Mouse (Mus musculus): ENCODE results near the gene Casp9. TPM values are rescaled to one million over a fixed set of nuclear protein-coding genes. Genes with fewer than 3 reads are reported as not detected.

The Casp9 gene
- total and polyA plus RNA-seq, 3 experiments = 2.8 to 6.4 TPM; not detected in 1

GRCm38 (mm10) chr4:141749557-141749956, 43.9 kb upstream of the Casp9 start (continued):
- TF ChIP-seq KAT2A (conservative IDR thresholded peaks at IDR 0.05; ENCODE audit: low read depth, low read length) (no peak), ZC3H11A (IDR thresholded peaks at IDR 0.05; ENCODE audit: low read depth, low read length) (no peak)

- H3K4me1 ChIP-seq (ENCODE audit: control insufficient read depth in 1 of 2, insufficient read depth in 2 of 2, low read length in 2 of 2) = peaks cover 3 to 15% of the 10 kb centered on the region in 2 experiments; a peak in 2 of 4 replicates
- DNase-seq (ENCODE audit: low read depth, low spot score) = peak; percentile 60
- H3K9ac ChIP-seq (ENCODE audit: control insufficient read depth, low read depth, low read length, poor library complexity, severe bottlenecking) = peak overlapping the region; percentile 52
- H3K27ac ChIP-seq (ENCODE audit: control insufficient read depth, low read depth, low read length) = peak overlapping the region; percentile 92
- H3K36me3 ChIP-seq (ENCODE audit: control insufficient read depth in 1 of 2, insufficient read depth in 2 of 2, low read length in 2 of 2) = peaks cover 0 to 3% of the 10 kb centered on the region in 2 experiments; a peak in 2 of 4 replicates
- no peak for TF ChIP-seq TAL1 (IDR thresholded peaks at IDR 0.05; ENCODE audit: low read length)
- no peak for TF ChIP-seq ETS1 (IDR thresholded peaks at IDR 0.05; ENCODE audit: low read depth, low read length)
- TF ChIP-seq SIN3A (IDR thresholded peaks at IDR 0.05; ENCODE audit: low read length) = 0 out of 2 replicates have a peak, but pooled peaks have one; percentile 20
- no peaks in the 10 kb centered on the region for H3K9me3 ChIP-seq (replicated peaks; ENCODE audit: insufficient read depth, low read length)
- no peaks in the 10 kb centered on the region for H3K79me2 ChIP-seq (ENCODE audit: control insufficient read depth, insufficient read depth, low read length, poor library complexity)
- H3K4me3 ChIP-seq (ENCODE audit: control insufficient read depth in 1 of 2, insufficient read depth in 1 of 2, low read depth in 2 of 2, low read length in 2 of 2) = peak overlapping the region; percentile 1 to 48; a peak in 3 of 4 replicates
- H3K27me3 ChIP-seq (ENCODE audit: control insufficient read depth in 1 of 2, insufficient read depth in 2 of 2, low read length in 2 of 2) = no peaks in the 10 kb centered on the region
These were observed 42.6 kb upstream of the Casp9 start for GRCm38 (mm10) chr4:141750826-141751225.

GRCm38 (mm10) chr4:141751419-141752075, 41.9 kb upstream of the Casp9 start:
- H3K27ac ChIP-seq (ENCODE audit: control insufficient read depth, low read depth, low read length) = peak overlapping the region; percentile 92
- H3K9ac ChIP-seq (ENCODE audit: control insufficient read depth, low read depth, low read length, poor library complexity, severe bottlenecking) = peak overlapping the region; percentile 52

More at GRCm38 (mm10) chr4:141751419-141752075, 41.9 kb upstream of the Casp9 start:
- H3K4me3 ChIP-seq (ENCODE audit: control insufficient read depth in 1 of 2, insufficient read depth in 1 of 2, low read depth in 2 of 2, low read length in 2 of 2) = peak overlapping the region; percentile 1 to 48
- H3K4me1 ChIP-seq (ENCODE audit: control insufficient read depth in 1 of 2, insufficient read depth in 2 of 2, low read length in 2 of 2) = peaks cover 3 to 15% of the 10 kb centered on the region in 2 experiments; a peak in 2 of 4 replicates
- H3K79me2 ChIP-seq (ENCODE audit: control insufficient read depth, insufficient read depth, low read length, poor library complexity) = no peaks in the 10 kb centered on the region
- H3K27me3 ChIP-seq (ENCODE audit: control insufficient read depth in 1 of 2, insufficient read depth in 2 of 2, low read length in 2 of 2) = no peaks in the 10 kb centered on the region
- no peaks in the 10 kb centered on the region for H3K9me3 ChIP-seq (replicated peaks; ENCODE audit: insufficient read depth, low read length)
- DNase-seq (ENCODE audit: low read depth, low spot score) = peak; percentile 78
- H3K36me3 ChIP-seq (ENCODE audit: control insufficient read depth in 1 of 2, insufficient read depth in 2 of 2, low read length in 2 of 2) = peaks cover 0 to 3% of the 10 kb centered on the region in 2 experiments; a peak in 2 of 4 replicates
- peak; percentile 85 for TF ChIP-seq MYB (IDR thresholded peaks at IDR 0.05; ENCODE audit: low read depth, low read length)
- no peak for TF ChIP-seq E2F4 (IDR thresholded peaks at IDR 0.05; ENCODE audit: borderline replicate concordance, low read depth, low read length)
- TF ChIP-seq ZNF384 (IDR thresholded peaks at IDR 0.05; ENCODE audit: low read depth, low read length) = peak; percentile 95
- no peak for TF ChIP-seq RAD21 (IDR thresholded peaks at IDR 0.05; ENCODE audit: low read depth, low read length)
- TF ChIP-seq CHD2 (IDR thresholded peaks at IDR 0.05; ENCODE audit: low read length) = peak; percentile 68
- no peak for TF ChIP-seq TBP (IDR thresholded peaks at IDR 0.05; ENCODE audit: low read depth, low read length)
- TF ChIP-seq EP300 (IDR thresholded peaks at IDR 0.05; ENCODE audit: low read depth in 1 of 2, low read length in 2 of 2) = peak; percentile 94 to 96
- TF ChIP-seq BHLHE40 (IDR thresholded peaks at IDR 0.05; ENCODE audit: borderline replicate concordance, low read depth, low read length) = 0 out of 2 replicates have a peak, but pooled peaks have one; percentile 38
- TF ChIP-seq GATA1 (IDR thresholded peaks at IDR 0.05; ENCODE audit: low read depth, low read length) = peak; percentile 95
- TF ChIP-seq MXI1 (IDR thresholded peaks at IDR 0.05; ENCODE audit: low read depth, low read length) = no peak; the same call in 1 of the 2 replicates
- TF ChIP-seq UBTF (IDR thresholded peaks at IDR 0.05; ENCODE audit: borderline replicate concordance, insufficient read depth, low read depth, low read length) = no peak
- TF ChIP-seq RCOR1 (IDR thresholded peaks at IDR 0.05; ENCODE audit: low read depth, low read length) = peak; percentile 91
- TF ChIP-seq SIN3A (IDR thresholded peaks at IDR 0.05; ENCODE audit: low read length) = peak; percentile 4
- no peak for TF ChIP-seq MAFK (IDR thresholded peaks at IDR 0.05; ENCODE audit: borderline replicate concordance, low read depth, low read length)
- TF ChIP-seq CHD1 (IDR thresholded peaks at IDR 0.05; ENCODE audit: low read depth, low read length) = no peak
- peak; percentile 31; the same call in 1 of the 2 replicates for TF ChIP-seq ELF1 (IDR thresholded peaks at IDR 0.05; ENCODE audit: low read depth, low read length)
- no peak for TF ChIP-seq SMC3 (IDR thresholded peaks at IDR 0.05; ENCODE audit: low read depth, low read length)
- peak; percentile 96 for TF ChIP-seq TCF12 (IDR thresholded peaks at IDR 0.05; ENCODE audit: low read depth, low read length)
- TF ChIP-seq ETS1 (IDR thresholded peaks at IDR 0.05; ENCODE audit: low read depth, low read length) = peak; percentile 87
